Mouse (Mus musculus): ENCODE data around the gene Lamtor1.

The Lamtor1 gene

GRCm38 (mm10) chr7:101905561-101906286 lies at the start of gene Lamtor1:
Gene Lamtor1, plus strand, starts transcription at chr7:101905904.
- DNase-seq = peak; percentile 100

GRCm38 (mm10) chr7:101857094-101857493 lies 48.6 kb upstream of the Lamtor1 start, which contains the start of gene Folr2:
Gene Folr2, minus strand, starts transcription at chr7:101857194.
- DNase-seq = no peak

- peak; percentile 45 for DNase-seq
Measured at GRCm38 (mm10) chr7:101858362-101858761, 47.3 kb upstream of the Lamtor1 start.

- DNase-seq = no peak
Measured at GRCm38 (mm10) chr7:101860978-101861377, 44.7 kb upstream of the Lamtor1 start.

- DNase-seq = no peak
Measured at GRCm38 (mm10) chr7:101862291-101862690, 43.4 kb upstream of the Lamtor1 start.

- no peak for DNase-seq
Measured at GRCm38 (mm10) chr7:101863415-101863814, 42.3 kb upstream of the Lamtor1 start, which contains the start of gene Anapc15. Gene Anapc15, plus strand, starts transcription at chr7:101863715.

GRCm38 (mm10) chr7:101866491-101867265 lies 39.0 kb upstream of the Lamtor1 start:
- DNase-seq = no peak

GRCm38 (mm10) chr7:101867482-101867881 lies 38.2 kb upstream of the Lamtor1 start:
- no peak for DNase-seq

GRCm38 (mm10) chr7:101868241-101869162 lies 37.2 kb upstream of the Lamtor1 start:
- DNase-seq = no peak

GRCm38 (mm10) chr7:101869163-101869500 lies 36.6 kb upstream of the Lamtor1 start:
- DNase-seq = no peak

GRCm38 (mm10) chr7:101870629-101871028 lies 35.1 kb upstream of the Lamtor1 start, which contains the start of gene Folr1:
Gene Folr1, minus strand, starts transcription at chr7:101870788.
- no peak for DNase-seq

GRCm38 (mm10) chr7:101871296-101871695 lies 34.4 kb upstream of the Lamtor1 start:
- DNase-seq = no peak

- DNase-seq = no peak
Measured at GRCm38 (mm10) chr7:101875978-101876377, 29.7 kb upstream of the Lamtor1 start.

- DNase-seq = no peak
Measured at GRCm38 (mm10) chr7:101880855-101881254, 24.8 kb upstream of the Lamtor1 start.

- DNase-seq = no peak
Measured at GRCm38 (mm10) chr7:101882413-101883154, 23.1 kb upstream of the Lamtor1 start.

GRCm38 (mm10) chr7:101884160-101884559 lies 21.5 kb upstream of the Lamtor1 start:
- no peak for DNase-seq

- DNase-seq = no peak
Measured at GRCm38 (mm10) chr7:101886274-101886673, 19.4 kb upstream of the Lamtor1 start.

- no peak for DNase-seq
Measured at GRCm38 (mm10) chr7:101888460-101888859, 17.2 kb upstream of the Lamtor1 start.

GRCm38 (mm10) chr7:101895695-101896094 lies 10.0 kb upstream of the Lamtor1 start:
- DNase-seq = no peak

GRCm38 (mm10) chr7:101896104-101897066 lies 9.3 kb upstream of the Lamtor1 start:
- DNase-seq = peak; percentile 99

Data from lung, postnatal 36 days (tissue).